Mouse (Mus musculus) megakaryocyte, embryonic 14.5 days (primary cell): ENCODE measurements around the gene Rab23. TPM values are rescaled to one million over a fixed set of nuclear protein-coding genes. Genes with fewer than 3 reads are reported as not detected.

ENCODE experiments used
- H3K27me3 ChIP-seq: replicated peaks from 2 replicates; pipeline ENCODE3; 2012; ENCODE audit warnings: inconsistent platforms
- H3K36me3 ChIP-seq: replicated peaks from 2 replicates; pipeline ENCODE3; 2012; ENCODE audit warnings: low read length, inconsistent platforms, mixed read lengths
- H3K4me1 ChIP-seq: 2 replicates; pipeline ENCODE4 v1.6.1; 2012; ENCODE audit warnings: inconsistent platforms
- H3K4me3 ChIP-seq: replicated peaks from 2 replicates; pipeline ENCODE3; 2012; ENCODE audit warnings: moderate library complexity, mild to moderate bottlenecking, inconsistent platforms
- H3K9me3 ChIP-seq: 2 replicates; pipeline ENCODE4 v1.6.1; 2012; ENCODE audit warnings: inconsistent platforms
- FLI1 ChIP-seq: IDR thresholded peaks from 2 replicates; pipeline ENCODE4 v1.6.1; 2012; ENCODE audit warnings: low read length, inconsistent platforms, mixed read lengths
- GATA1 ChIP-seq: IDR thresholded peaks from 3 replicates; pipeline ENCODE4 v1.6.1; 2012; ENCODE audit warnings: mixed read lengths, low read length, inconsistent platforms, borderline replicate concordance
- polyA plus RNA-seq: library from polyadenylated mRNA; stranded (reverse); fragments of >175 nt; gene quantifications from 2 replicates; pipeline ENCODE4 v1.2.3, GENCODE M21; 2012; ENCODE audit warnings: low replicate concordance; ENCODE audit not compliant: insufficient read depth

Gene Rab23
- polyA plus RNA-seq, 1 experiment, result 0.45 TPM

DNA sequence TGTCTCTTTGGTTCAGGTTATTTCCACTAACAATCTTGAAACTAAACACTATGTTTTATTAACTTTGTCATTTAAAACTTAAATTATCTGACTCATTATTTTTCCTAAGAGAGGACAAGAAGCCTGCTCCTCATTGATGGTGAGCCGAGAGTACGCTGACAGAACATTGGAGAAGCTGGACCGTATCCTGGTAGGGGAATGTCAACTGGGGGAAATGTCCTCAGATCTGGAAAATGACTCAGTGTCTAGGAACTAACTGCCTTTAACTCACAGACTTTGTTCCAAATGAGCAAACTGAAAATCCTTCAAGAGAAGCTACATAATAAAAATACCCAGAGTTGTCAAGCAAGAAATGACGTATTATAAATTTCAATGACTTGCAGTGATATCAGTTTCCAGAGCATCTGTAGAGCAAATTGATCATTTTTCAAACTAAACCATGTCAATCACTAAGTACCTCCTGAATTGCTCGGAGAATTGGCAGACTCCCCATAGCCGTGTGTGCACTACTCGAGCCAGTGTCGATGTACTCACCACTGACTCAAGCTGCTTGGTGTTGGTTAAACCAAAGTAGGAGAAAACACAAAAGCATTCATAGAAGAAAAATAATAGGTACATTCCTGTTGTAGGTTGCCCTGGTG, 30.1 kb upstream of the Rab23 start:
- no peak for TF ChIP-seq FLI1
- TF ChIP-seq GATA1, result no peak

GRCm38 (mm10) chr1:33690087-33690448, 29.6 kb upstream of the Rab23 start:
- Histone ChIP-seq H3K9me3 (peaks cover 9% of the 10 kb centered on the region), H3K27me3 (peaks cover 14% of the 10 kb centered on the region), H3K4me1 (no peaks in the 10 kb centered on the region), H3K36me3 (no peaks in the 10 kb centered on the region), H3K4me3 (no peak overlapping the region)
- no peak for TF ChIP-seq FLI1
- TF ChIP-seq GATA1, result no peak

More for the DNA sequence above, 30.1 kb upstream of the Rab23 start:
- H3K9me3 ChIP-seq, result peaks cover 9% of the 10 kb centered on the region
- H3K36me3 ChIP-seq, result no peaks in the 10 kb centered on the region
- H3K4me1 ChIP-seq, result no peaks in the 10 kb centered on the region
- H3K4me3 ChIP-seq, result no peak overlapping the region
- H3K27me3 ChIP-seq, result peaks cover 12% of the 10 kb centered on the region

- Histone ChIP-seq H3K36me3 (no peaks in the 10 kb centered on the region), H3K9me3 (no peaks in the 10 kb centered on the region), H3K4me3 (no peak overlapping the region), H3K27me3 (peaks cover 11% of the 10 kb centered on the region), H3K4me1 (no peaks in the 10 kb centered on the region)
- TF ChIP-seq GATA1, result no peak
These were observed 25.8 kb upstream of the Rab23 start for GRCm38 (mm10) chr1:33693893-33694292.

DNA sequence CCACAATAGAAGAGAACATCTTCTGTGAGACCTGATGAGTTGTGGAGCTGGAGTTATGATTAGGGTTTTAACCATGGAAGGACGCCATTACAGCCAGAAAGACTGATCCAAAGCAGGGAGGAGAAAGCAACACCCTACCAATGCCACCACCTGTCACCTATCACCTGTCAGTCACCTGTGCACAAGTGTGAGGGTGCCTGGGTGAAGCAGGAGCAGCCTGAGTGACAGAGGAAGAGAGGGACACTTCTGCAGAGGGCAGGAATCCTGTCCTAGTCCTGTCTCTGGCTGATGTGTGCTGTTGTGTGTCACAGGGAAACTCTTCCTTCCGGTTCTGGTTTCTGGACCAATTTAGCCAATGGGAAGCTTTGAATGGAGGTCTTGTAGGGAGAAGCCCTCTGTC, 23.7 kb upstream of the Rab23 start:
- Histone ChIP-seq H3K4me1 (no peaks in the 10 kb centered on the region), H3K36me3 (no peaks in the 10 kb centered on the region), H3K4me3 (peak overlapping the region; percentile 30), H3K27me3 (peaks cover 11% of the 10 kb centered on the region), H3K9me3 (no peaks in the 10 kb centered on the region)
- no peak for TF ChIP-seq GATA1
- no peak for TF ChIP-seq FLI1

DNA sequence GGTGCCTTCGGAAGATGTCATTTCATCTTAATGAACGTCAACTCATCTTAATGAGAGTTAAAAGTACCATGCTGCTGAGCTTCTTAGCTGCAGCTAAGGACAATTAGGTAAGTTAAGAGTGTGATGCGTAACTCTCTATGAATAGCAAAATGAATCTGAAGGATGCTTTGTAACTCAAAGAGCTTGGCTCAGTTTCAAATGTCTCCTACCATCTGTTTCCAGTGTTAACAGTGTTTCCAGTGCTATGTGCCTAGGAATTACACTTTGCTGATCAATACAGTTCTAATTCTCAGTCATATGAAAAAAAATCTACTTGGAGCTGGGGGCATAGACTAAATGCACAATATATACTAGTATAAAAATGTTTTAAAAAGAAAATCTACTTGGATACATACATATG, 18.4 kb upstream of the Rab23 start:
- Histone ChIP-seq H3K9me3 (peaks cover 4% of the 10 kb centered on the region; the same call in 1 of the 2 replicates), H3K36me3 (no peaks in the 10 kb centered on the region), H3K4me1 (no peaks in the 10 kb centered on the region), H3K27me3 (peaks cover 2% of the 10 kb centered on the region), H3K4me3 (no peak overlapping the region)
- TF ChIP-seq FLI1, result no peak
- no peak for TF ChIP-seq GATA1

DNA sequence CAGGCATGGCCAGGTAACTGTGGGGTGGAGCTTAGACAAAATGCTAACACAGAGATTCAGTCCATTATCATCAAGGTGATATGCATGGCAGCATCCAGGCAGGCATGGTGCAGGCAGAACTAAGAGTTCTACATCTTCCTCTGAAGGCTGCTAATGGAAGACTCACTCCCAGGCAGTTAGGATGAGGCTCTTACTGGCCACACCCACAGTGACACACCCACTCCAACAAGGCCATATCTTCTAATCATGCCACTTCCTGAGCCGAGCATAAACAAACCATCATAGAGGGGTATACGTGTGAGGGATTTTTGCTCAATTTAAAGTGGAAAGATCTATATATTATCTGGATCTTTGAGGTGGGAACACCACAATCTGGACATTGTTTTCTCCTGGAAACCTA, 10.1 kb upstream of the Rab23 start:
- Histone ChIP-seq H3K4me1 (peaks cover 7% of the 10 kb centered on the region), H3K27me3 (peaks cover 13% of the 10 kb centered on the region), H3K4me3 (no peak overlapping the region), H3K9me3 (no peaks in the 10 kb centered on the region), H3K36me3 (no peaks in the 10 kb centered on the region)
- no peak for TF ChIP-seq FLI1
- TF ChIP-seq GATA1, result no peak

DNA sequence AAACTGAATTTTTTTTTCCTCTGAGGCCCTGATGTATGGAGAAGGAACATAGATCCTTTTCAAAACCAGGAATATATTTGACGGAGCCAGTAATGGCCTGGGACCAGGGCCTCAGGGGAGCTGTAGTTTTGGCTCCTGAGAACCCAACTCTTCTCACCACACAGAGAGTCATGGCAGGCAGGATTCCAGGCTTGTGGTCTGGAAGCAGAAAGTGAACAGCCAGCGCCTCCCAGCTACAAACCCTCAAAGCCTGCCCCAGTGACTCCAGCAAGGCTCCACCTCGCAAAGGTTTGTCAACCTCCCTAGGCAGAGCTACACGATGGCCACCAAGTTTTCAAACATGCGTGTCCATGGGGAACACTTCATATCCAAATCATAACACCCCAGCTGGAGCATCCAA, 7.7 kb upstream of the Rab23 start:
- TF ChIP-seq GATA1, result no peak
- TF ChIP-seq FLI1, result no peak
- H3K9me3 ChIP-seq, result no peaks in the 10 kb centered on the region
- peaks cover 7% of the 10 kb centered on the region for H3K4me1 ChIP-seq
- peaks cover 14% of the 10 kb centered on the region for H3K27me3 ChIP-seq
- H3K4me3 ChIP-seq, result no peak overlapping the region
- no peaks in the 10 kb centered on the region for H3K36me3 ChIP-seq

DNA sequence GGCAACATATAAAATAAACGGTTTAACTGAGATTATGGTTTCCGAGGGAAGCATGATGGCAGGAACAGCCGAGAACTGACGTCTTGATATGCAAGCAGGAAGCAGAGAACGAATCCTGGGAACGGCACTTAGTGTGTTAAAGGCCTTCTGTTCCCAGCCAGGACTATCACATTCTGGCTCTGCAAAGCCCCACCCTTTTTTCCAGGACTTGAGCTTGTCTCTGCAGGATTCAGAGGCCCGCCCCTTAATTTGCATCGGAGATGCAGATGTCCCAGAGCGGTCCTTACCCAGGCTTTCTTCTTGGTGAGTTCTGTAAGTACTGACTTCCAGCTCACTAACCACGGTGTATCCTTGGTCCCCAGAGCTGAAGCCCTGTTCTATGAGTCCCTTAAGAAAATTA, 4.9 kb upstream of the Rab23 start:
- TF ChIP-seq GATA1 (no peak), FLI1 (no peak)
- Histone ChIP-seq H3K27me3 (peaks cover 19% of the 10 kb centered on the region), H3K36me3 (no peaks in the 10 kb centered on the region), H3K4me1 (peaks cover 11% of the 10 kb centered on the region), H3K9me3 (no peaks in the 10 kb centered on the region), H3K4me3 (no peak overlapping the region)

DNA sequence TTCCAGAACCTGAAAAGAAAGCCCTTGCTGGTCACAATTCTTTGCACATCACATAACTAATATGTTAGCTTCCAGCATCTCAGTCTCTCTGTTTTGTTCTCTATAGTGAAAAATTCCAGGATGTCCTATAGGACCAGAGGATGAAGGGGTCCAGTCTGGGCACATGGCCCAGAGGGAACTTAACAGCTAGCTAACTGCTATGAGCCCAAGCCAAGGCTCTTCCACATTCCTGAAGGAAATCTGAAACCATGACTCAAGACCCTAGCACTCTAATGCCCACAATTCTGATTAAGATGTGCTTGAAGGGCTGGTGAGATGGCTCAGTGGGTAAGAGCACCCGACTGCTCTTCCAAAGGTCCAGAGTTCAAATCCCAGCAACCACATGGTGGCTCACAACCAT, 2.1 kb upstream of the Rab23 start:
- no peak overlapping the region for H3K4me3 ChIP-seq
- peaks cover 19% of the 10 kb centered on the region for H3K4me1 ChIP-seq
- H3K9me3 ChIP-seq, result no peaks in the 10 kb centered on the region
- H3K27me3 ChIP-seq, result peaks cover 14% of the 10 kb centered on the region
- TF ChIP-seq FLI1 (no peak), GATA1 (no peak)
- peaks cover 6% of the 10 kb centered on the region for H3K36me3 ChIP-seq

DNA sequence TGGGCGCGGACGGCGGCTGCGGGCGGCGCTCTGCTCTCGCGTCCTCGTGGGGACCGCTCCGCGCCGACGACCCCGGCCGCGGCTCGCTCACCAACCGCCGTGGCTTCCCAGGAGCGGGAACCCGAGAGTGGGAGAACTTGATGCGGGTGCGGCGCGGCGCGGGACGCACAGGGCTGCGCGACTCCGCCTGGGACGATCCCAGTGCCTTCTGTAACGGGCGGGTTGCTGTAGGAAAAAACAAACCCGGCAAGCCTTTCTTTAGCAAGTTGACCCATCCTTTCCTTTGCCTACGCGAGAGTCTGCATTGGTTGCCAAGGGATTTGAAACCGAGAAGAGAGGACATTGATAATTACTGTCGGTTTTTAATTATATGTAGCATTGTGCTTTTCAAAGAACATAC, 544 bp downstream of the Rab23 start:
- Histone ChIP-seq H3K4me3 (peak overlapping the region; percentile 97), H3K27me3 (peaks cover 10% of the 10 kb centered on the region)
- TF ChIP-seq FLI1 (no peak), GATA1 (no peak)

GRCm38 (mm10) chr1:33721020-33721419, 1.3 kb downstream of the Rab23 start:
- TF ChIP-seq GATA1 (no peak), FLI1 (no peak)
- Histone ChIP-seq H3K4me3 (no peak overlapping the region), H3K36me3 (peaks cover 33% of the 10 kb centered on the region), H3K4me1 (peaks cover 26% of the 10 kb centered on the region), H3K9me3 (no peaks in the 10 kb centered on the region), H3K27me3 (peaks cover 9% of the 10 kb centered on the region)

More for the DNA sequence above, 544 bp downstream of the Rab23 start:
- H3K4me1 ChIP-seq, result peaks cover 26% of the 10 kb centered on the region
- H3K9me3 ChIP-seq, result no peaks in the 10 kb centered on the region
- peaks cover 26% of the 10 kb centered on the region for H3K36me3 ChIP-seq
